Comparison of ENCODE assay signal across 25 mouse cellular contexts in the genomic region with DNA sequence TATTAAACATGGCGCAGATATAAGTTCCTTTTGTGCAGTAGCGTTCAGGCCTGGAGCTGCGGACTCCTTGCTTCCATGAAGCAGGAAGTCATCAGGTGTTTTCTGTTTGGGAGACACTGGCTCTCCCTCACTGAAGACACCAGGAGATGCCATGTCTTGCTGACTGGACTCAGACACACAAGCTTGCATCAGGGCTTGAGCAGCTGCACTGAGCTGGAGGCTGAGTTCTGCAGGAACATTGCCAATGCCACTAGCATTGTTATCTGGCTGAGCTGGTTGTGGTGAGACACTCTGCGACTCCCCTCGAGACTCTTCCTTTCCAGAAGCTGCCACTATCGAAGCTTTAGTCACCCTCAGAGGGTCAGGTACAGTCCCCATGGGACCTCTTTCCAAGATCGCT.
"Had no signal": no experiment of that assay in that cellular context is flagged by ENCODE, and none has a peak within 500 bp of the region (broad histone marks: within the 10 kb centered on the region; RNA-seq: fewer than 3 reads in every experiment).

No protein-coding gene starts in this region.

- H3K27me3 ChIP-seq: heart, embryonic 13.5 days; heart, embryonic 15.5 days; kidney, embryonic 15.5 days; limb, embryonic 12.5 days; liver, embryonic 13.5 days; liver, embryonic 15.5 days had no signal

- DNase-seq: gastrocnemius, adult 2 months; gastrocnemius, postnatal 10 days; gastrocnemius, postnatal 36 days; heart, adult 11 months; heart, adult 2 months; heart, postnatal 14 days; heart, postnatal 36 days; kidney, adult 11 months; kidney, adult 2 months; kidney, adult 9 months; kidney, postnatal 14 days; kidney, postnatal 36 days; layer of hippocampus, adult 9-11 months; layer of hippocampus, postnatal 36 days; liver; liver, embryonic 13.5 days had no signal

- H3K4me3 ChIP-seq: gastrocnemius, adult 2 months; heart, adult 2 months; heart, embryonic 13.5 days; heart, embryonic 15.5 days; kidney, embryonic 15.5 days; limb, embryonic 10.5 days; limb, embryonic 12.5 days; liver, embryonic 13.5 days; liver, embryonic 15.5 days had no signal

- H3K4me2 ChIP-seq: heart, embryonic 11.5 days; heart, embryonic 13.5 days; heart, embryonic 15.5 days; hindbrain, embryonic 14.5 days; kidney, embryonic 15.5 days; limb, embryonic 12.5 days; liver, embryonic 11.5 days; liver, embryonic 13.5 days; liver, embryonic 15.5 days had no signal

- H3K36me3 ChIP-seq: heart, embryonic 15.5 days; kidney, embryonic 15.5 days; limb, embryonic 10.5 days; limb, embryonic 12.5 days; liver, embryonic 13.5 days; liver, embryonic 15.5 days had no signal
